Mouse (Mus musculus) lung, postnatal 10 days (tissue): Measurements from ENCODE around the gene Dip2b.

Experiments used
- DNase-seq: peaks from one replicate; pipeline ENCODE4 v3.0.0; 2021

Gene Dip2b

GRCm38 (mm10) chr15:100140428-100140827 is 102.0 kb downstream of the Dip2b start:
- no peak for DNase-seq

GRCm38 (mm10) chr15:100143091-100143801 is 104.8 kb downstream of the Dip2b start:
- no peak for DNase-seq

GRCm38 (mm10) chr15:100144854-100145824 is 106.7 kb downstream of the Dip2b start:
- no peak for DNase-seq

GRCm38 (mm10) chr15:100145917-100146316 is 107.5 kb downstream of the Dip2b start:
- no peak for DNase-seq

- peak; percentile 13 for DNase-seq
Measured at GRCm38 (mm10) chr15:100150593-100150992, 112.1 kb downstream of the Dip2b start.

GRCm38 (mm10) chr15:100152321-100152720 is 113.9 kb downstream of the Dip2b start:
- no peak for DNase-seq

GRCm38 (mm10) chr15:100153024-100153423 is 114.6 kb downstream of the Dip2b start:
- DNase-seq: no peak

- no peak for DNase-seq
Measured at GRCm38 (mm10) chr15:100156095-100156707, 117.7 kb downstream of the Dip2b start.

- DNase-seq: no peak
Measured at GRCm38 (mm10) chr15:100156781-100157470, 118.5 kb downstream of the Dip2b start.

- no peak for DNase-seq
Measured at GRCm38 (mm10) chr15:100158985-100159384, 120.5 kb downstream of the Dip2b start.

GRCm38 (mm10) chr15:100161747-100162280 is 123.3 kb downstream of the Dip2b start:
- DNase-seq: no peak

GRCm38 (mm10) chr15:100163381-100164051 is 125.1 kb downstream of the Dip2b start:
- no peak for DNase-seq

- DNase-seq: no peak
Measured at GRCm38 (mm10) chr15:100166464-100166863, 128.0 kb downstream of the Dip2b start.

GRCm38 (mm10) chr15:100167791-100168190 is 129.3 kb downstream of the Dip2b start:
- DNase-seq: peak; percentile 61

GRCm38 (mm10) chr15:100168191-100168606 is 129.7 kb downstream of the Dip2b start:
- DNase-seq: peak; percentile 50

GRCm38 (mm10) chr15:100175176-100175575 is 136.7 kb downstream of the Dip2b start:
- no peak for DNase-seq

- no peak for DNase-seq
Measured at GRCm38 (mm10) chr15:100177167-100177566, 138.7 kb downstream of the Dip2b start.

GRCm38 (mm10) chr15:100177575-100177974 is 139.1 kb downstream of the Dip2b start:
- DNase-seq: no peak

GRCm38 (mm10) chr15:100178487-100178886 is 140.0 kb downstream of the Dip2b start:
- no peak for DNase-seq

GRCm38 (mm10) chr15:100179685-100180084 is 141.2 kb downstream of the Dip2b start:
- DNase-seq: no peak

GRCm38 (mm10) chr15:100180221-100180620 is 141.8 kb downstream of the Dip2b start:
- DNase-seq: no peak

GRCm38 (mm10) chr15:100181841-100182240 is 143.4 kb downstream of the Dip2b start:
- no peak for DNase-seq
